Mouse (Mus musculus) hematopoietic multipotent progenitor cell, adult 10-12 weeks (in vitro differentiated cells): ENCODE measurements around the gene Gbp10. TPM values are rescaled to one million over a fixed set of nuclear protein-coding genes. Genes with fewer than 3 reads are reported as not detected.

Source experiments
- polyA plus RNA-seq: library from polyadenylated mRNA; stranded (reverse); fragments of >175 nt; gene quantifications from 2 replicates; pipeline ENCODE4 v1.2.3, GENCODE M21; 2012; ENCODE audit warnings: low replicate concordance

Gbp10 gene
- polyA plus RNA-seq: 0.30 and 0.76 TPM in 2 replicates

GRCm38 (mm10) chr5:105239483-105240047 lies at the start of gene Gbp10:
Gene Gbp10 (minus strand): TSS chr5:105239533.

Other genes with a start within 250 kb of the Gbp10 start
- gene Gbp9, start 100.0 kb downstream of the Gbp10 start, polyA plus RNA-seq: 9.5 and 31.6 TPM in 2 replicates
- gene Gbp8, start 100.0 kb downstream of the Gbp10 start, polyA plus RNA-seq: 3.3 and 13.6 TPM in 2 replicates
- gene Gbp4, start 99.9 kb downstream of the Gbp10 start, polyA plus RNA-seq: 4.8 and 11.7 TPM in 2 replicates
- 1.1 and 2.0 TPM in 2 replicates for gene Gm43302, start 54.2 kb upstream of the Gbp10 start, polyA plus RNA-seq
- gene Gbp6, start 54.2 kb upstream of the Gbp10 start, polyA plus RNA-seq: 1.7 and 2.3 TPM in 2 replicates
- gene Lrrc8b, start 176.2 kb upstream of the Gbp10 start, polyA plus RNA-seq: 0.67 and 1.3 TPM in 2 replicates